Mouse (Mus musculus) thymus, adult 2 months (tissue): Measurements from ENCODE around the gene Cxcr5.

Source experiments
- CTCF ChIP-seq: fragments of 200-500 bp; IDR thresholded peaks from 2 replicates; pipeline ENCODE4 v1.5.1; 2012; ENCODE audit warnings: mild to moderate bottlenecking, control low read depth, low read length, moderate library complexity, borderline replicate concordance; ENCODE audit not compliant: control insufficient read depth, poor library complexity, insufficient read depth; ENCODE audit errors: extremely low read depth
- POLR2A ChIP-seq: fragments of 200-500 bp; IDR thresholded peaks from 2 replicates; pipeline ENCODE4 v1.6.1; 2012; ENCODE audit warnings: mild to moderate bottlenecking, low read length, control low read depth, moderate library complexity; ENCODE audit not compliant: control insufficient read depth, poor library complexity, insufficient read depth; ENCODE audit errors: extremely low read depth

DNA sequence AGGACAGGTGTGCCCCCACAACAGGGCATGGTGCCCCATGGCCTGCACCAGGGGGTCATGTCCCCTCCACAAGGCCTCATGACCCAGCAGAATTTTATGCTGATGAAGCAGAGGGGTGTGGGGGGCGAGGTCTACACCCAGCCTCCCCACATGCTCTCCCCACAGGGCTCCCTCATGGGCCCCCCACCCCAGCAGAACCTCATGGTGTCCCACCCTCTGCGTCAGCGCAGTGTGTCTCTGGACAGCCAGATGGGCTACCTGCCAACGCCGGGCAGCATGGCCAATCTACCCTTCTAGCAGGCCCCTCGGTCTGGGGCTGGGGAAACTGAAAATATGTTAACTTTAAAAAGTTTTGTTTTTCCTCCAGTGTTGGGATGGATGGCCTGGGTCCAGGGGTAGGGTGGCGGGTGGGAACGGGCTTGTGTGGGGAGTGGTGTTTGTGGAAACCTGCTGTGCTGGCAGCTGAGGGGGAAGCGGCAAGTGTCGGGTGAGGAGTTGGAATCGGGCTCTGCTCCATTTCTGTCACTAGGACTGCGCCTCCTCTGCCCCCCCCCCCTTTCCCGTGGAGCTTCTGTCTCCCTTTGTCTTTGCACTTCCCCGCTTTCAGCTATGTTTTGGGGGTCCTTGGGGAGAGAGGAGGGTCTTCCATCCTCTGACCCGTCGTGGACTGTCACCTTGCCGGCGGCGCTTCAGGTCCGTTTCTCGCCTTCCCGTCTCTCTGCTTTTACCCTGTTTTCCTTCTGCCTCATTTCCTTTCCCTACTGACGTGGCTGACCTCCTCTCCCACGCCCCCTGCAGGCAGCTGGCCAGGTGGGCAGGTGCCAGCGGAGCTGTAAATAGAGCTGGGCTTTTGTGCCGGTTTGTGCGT is 52.0 kb downstream of the Cxcr5 start:
- TF ChIP-seq POLR2A (no peak), CTCF (peak; percentile 89)
